Mouse (Mus musculus): ENCODE data around the gene C77080.

Gene C77080

GRCm38 (mm10) chr4:129266821-129267220, 5.6 kb upstream of the C77080 start:
- DNase-seq (ENCODE audit: low spot score in 2 of 2), result no peak

DNA sequence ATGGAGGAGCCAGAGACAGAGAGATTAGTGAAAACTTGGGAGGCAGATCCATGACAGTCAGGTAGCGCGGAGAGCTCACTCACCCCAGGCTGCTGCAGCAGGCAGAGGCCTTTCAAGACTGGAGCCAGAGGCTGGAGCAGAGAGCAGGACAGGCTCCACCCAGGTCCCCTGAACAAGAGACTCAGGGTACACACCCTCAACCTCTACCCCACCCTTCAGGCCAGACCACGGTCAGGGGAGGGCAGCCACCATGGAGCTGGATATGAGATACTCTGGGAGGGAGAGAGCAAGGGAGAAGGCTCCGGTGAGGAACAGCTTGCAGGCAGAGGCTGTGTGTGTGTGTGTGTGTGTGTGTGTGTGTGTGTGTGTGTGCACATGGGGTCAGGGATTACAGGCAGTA, 5.0 kb upstream of the C77080 start:
- no peak for DNase-seq (ENCODE audit: low spot score in 2 of 2)

- DNase-seq (ENCODE audit: low spot score in 2 of 2), result peak; percentile 60 to 69
These were observed 2.2 kb upstream of the C77080 start for GRCm38 (mm10) chr4:129263225-129264021.

GRCm38 (mm10) chr4:129260678-129261077, 526 bp downstream of the C77080 start:
- DNase-seq (ENCODE audit: low spot score in 2 of 2), result no peak

DNA sequence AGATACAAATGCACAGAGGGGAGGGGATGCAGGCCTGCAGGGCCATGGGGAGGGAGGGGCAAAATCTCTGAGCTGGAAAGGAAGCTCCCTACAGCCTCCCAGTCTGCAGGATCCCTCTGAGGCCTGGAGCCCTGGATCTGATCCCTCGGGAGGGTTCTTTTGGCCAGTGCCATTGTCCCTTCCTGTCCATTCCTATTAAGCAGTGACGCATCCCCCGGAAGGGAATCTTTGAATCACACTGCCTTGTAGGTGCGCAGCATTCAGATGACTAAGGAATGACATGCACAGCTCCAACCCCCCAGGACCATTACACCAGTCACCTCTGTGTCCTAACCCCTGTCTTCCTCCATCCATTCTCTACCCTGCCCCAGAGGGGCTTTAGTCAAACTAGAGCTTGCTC, 2.1 kb downstream of the C77080 start:
- DNase-seq (ENCODE audit: low spot score in 2 of 2), result no peak

DNA sequence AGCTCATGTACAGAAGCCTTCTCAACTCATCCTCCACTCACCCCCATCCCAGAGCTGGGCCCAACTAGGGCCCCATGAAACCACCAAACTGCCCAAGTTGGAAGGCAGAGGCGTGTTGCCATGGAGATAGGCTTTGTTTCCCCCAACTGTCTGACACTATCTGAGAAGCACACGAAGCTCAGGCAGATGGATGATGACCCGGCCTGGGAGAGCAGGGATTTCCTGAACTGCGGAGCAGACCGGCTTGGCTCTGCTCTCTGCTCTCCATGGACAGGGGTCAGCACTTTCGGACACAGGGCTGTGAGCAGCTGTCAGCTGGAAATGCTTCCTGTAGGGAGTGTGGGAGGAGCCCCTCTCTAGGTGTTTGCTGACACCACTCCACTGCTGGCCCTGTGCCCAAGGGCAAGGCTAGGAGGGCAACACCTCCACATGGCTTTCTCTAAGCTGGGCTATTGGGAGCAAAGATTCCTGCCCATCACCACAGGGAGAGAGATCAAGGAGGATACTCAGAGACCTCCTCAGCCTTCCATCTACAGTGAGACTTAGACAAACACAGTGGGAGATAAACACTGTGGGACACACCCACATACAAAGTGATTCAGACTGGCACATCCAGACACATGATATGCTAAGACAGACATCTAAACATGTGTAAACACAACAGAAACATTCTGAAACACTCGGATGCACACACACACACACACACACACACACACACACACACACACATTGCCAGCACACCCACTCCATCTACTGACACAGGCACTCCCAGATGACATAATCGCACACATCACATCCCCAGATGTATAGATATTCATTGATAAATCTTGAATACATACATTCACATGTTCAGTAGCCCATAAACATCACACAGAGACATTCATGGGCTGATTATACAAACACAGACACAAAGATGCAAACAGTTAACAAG, 4.5 kb downstream of the C77080 start:
- no peak for DNase-seq (ENCODE audit: low spot score in 2 of 2)

- DNase-seq (ENCODE audit: low spot score in 2 of 2), result no peak
These were observed 6.6 kb downstream of the C77080 start for GRCm38 (mm10) chr4:129254571-129254970.

GRCm38 (mm10) chr4:129252492-129252891, 8.7 kb downstream of the C77080 start:
- no peak for DNase-seq (ENCODE audit: low spot score in 2 of 2)

- DNase-seq (ENCODE audit: low spot score in 2 of 2), result no peak
These were observed 9.6 kb downstream of the C77080 start for GRCm38 (mm10) chr4:129251482-129252125.

DNA sequence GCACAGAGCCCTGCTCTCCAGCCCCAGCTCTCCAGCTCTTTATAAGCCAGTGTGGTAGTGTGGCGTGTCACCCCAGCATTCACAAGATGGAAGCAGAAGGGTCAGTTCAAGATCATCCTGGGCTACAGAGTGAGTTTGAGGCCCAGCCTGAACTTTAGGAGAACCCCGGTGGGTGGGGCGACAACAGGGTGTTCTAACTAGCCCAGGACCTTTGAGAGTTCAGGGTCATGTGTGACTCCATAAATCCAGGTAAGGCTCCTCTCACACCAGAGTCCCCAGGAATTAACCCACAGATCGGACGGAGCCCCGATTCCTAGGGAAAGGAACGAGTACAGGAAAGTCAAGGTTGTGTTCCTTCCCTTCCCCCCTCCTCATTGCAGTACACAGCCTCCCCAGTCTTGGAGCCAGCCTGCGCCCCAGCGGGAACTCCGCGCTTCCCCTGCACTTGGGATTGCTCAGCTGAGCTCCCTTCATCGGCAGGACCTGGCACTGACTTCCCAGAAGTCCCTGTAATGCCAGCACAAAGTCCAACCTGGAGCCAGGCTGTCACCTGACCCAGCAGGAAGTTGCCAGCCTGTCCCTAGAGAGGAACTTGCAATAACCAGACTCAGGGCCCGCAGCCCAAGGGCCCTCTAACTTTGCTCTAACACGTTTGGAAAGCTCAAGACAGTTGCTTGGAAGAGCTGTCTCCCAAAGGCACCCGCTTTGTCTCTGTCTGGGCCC, 10.3 kb downstream of the C77080 start:
- DNase-seq (ENCODE audit: low spot score in 2 of 2), result no peak

- no peak for DNase-seq (ENCODE audit: low spot score in 2 of 2)
These were observed 11.9 kb downstream of the C77080 start for GRCm38 (mm10) chr4:129249288-129249687.

GRCm38 (mm10) chr4:129248243-129248767, 12.9 kb downstream of the C77080 start:
- DNase-seq (ENCODE audit: low spot score in 2 of 2), result no peak

DNA sequence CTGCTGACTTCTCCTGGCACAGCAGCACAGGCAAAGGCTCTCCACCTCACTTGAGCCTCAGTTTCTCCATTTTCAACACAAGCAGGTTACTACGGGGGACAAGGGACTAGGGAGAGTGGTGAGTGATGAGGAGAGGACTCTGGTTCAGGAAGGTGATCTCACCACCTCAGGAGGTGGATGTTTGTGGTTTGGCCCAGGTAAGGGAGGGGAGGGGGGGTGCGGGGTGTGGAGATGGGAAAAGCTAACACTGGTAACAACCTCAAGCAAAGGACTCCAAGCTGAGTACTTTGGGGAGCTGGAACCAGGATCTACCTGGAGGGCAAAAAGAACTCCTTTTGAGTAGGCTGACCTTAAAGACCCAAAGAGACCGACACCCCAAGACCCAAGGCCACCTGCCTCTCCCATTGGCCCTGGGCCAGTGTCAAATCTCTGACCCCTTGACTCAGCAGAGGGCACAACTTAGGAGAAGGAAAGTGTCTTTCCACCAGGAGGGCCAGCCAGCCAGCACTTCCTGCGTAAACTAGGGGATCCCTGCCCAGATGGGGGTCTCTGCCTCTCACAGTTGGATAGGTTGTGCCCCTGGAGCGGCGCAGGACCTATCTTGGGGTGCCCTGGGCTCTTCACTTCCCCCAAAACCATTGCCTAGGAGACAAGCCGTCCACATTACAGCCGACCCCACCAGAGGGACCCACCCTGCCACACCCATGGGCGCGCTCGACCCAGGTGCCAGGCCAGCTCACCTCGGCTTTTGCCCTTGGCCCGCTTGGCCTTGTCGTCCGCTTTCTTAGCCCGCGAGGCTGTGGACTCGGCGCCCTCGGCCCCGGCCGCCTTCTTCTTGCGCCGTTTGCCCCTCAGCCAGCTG, 13.6 kb downstream of the C77080 start:
- no peak for DNase-seq (ENCODE audit: low spot score in 2 of 2)

DNA sequence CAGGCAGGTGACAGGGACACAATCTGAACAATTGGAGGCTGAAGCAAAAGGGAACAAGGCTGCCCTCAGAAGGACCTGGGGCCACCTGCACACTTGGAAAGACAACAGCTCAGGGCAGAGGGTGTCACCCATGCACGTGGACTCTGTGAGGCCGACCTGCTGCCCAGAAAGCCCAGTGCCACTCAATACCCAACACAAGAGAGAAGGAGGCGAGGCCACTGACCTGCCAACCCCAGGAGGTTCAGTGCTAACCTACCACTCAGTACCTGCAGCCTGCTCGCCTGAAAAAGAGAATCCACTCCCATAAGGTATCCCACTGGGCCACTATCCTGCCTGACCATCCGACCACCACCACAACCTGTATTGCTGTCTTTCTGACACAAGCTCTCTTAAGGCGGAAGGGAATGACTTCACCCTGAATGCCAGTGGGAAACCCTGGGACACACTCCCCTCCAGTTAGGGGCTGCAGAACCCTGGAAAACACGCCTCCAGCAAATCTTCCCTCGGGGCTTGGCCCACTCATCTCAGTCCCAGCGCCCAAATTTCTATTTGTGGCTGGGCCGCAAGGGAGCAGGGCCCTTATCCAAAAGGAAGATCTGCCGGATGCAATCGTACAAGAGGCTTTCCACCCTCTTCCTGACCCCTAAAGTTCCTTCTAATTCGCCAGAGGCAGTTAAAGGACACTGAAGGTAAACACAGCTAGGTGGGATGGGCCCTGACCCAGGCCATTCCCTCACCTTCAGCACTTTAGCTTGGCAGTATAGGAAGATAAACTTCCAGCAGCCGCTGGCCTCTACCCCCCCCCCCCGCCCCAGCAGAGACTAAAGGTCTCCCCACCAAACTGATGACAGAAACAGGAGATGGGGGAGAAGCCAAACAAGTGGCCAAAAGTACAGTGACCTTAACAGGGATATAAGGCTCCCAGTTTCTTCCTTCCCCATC, 14.6 kb downstream of the C77080 start:
- DNase-seq (ENCODE audit: low spot score in 2 of 2), result no peak

DNA sequence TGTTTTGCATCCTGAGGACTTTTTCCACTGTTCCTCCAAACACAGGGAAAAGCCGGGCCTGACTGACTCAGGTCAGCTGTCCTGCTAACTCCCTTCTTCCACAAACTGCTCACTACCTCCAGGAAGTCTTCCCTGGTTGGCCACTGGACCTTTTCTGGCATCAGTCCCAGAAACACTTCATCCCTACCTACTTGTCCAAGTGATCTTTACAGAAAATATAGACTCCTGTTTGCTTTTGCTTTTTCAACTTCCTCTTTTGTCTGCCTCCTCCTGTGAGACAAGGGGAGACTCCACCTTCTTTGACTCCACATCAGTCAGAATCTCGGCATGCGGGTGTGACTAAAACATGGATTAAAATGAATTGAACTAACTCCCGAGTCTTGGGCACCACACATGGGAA, 16.4 kb downstream of the C77080 start:
- DNase-seq (ENCODE audit: low spot score in 2 of 2), result no peak

GRCm38 (mm10) chr4:129242761-129243160, 18.4 kb downstream of the C77080 start:
- DNase-seq (ENCODE audit: low spot score in 2 of 2), result no peak

DNA sequence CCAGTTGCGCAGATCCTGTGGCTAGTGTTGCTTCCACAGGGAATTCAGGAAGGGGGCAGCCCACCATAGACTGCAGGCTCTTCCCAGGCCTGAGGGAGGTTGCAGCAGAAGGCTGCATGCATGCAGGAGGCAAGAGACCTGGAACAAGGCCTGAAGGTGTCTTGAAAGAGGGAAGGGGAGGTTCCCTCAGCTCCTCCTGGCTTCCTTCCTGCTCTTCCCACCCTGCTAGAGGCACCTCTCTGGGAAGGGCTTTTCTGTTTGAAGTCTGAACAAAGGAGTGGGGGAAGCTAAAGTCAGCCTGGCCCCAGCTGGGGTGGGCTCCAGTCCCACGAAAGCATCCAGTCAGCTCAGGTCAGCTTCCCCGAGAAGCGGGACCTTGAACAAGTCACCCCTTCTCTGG, 18.9 kb downstream of the C77080 start:
- DNase-seq (ENCODE audit: low spot score in 2 of 2), result no peak

DNA sequence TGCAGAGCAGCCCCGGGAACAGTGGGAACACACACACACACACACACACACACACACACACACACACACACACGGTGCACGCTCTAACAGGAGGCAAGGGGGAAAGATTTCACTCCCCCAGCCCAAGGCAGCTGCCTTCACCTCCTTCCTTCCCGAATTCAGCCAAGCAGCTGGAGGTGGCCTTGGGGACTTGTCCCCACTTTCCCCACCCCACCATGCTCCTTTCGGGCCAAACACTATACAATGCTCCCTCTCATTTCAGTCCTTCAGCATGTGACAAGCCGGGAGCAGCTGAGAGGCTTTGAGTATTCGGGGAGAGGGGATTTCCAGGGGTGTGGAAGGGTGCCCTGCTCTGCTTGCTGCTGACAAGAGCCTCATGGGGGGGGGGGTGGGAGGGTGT, 19.3 kb downstream of the C77080 start:
- no peak for DNase-seq (ENCODE audit: low spot score in 2 of 2)

GRCm38 (mm10) chr4:129239075-129239474, 22.1 kb downstream of the C77080 start:
- DNase-seq (ENCODE audit: low spot score in 2 of 2), result no peak
